Mouse (Mus musculus): ENCODE data around the gene Zdhhc19. TPM values are rescaled to one million over a fixed set of nuclear protein-coding genes. Genes with fewer than 3 reads are reported as not detected.

The Zdhhc19 gene
- polyA plus RNA-seq, 1 experiment from 2014 or later, result not detected

- no peaks in the 10 kb centered on the region for H3K9me3 ChIP-seq (ENCODE audit: control insufficient read depth, low read depth, low read length)
- H3K4me3 ChIP-seq (ENCODE audit: low read depth, low read length), result no peak overlapping the region
- no peak overlapping the region for H3K27ac ChIP-seq (ENCODE audit: low read length)
- no peak for ATAC-seq (ENCODE audit: insufficient number of reproducible peaks, insufficient read depth, low FRiP score, low read depth)
- H3K36me3 ChIP-seq (ENCODE audit: control insufficient read depth, insufficient read depth, low read length), result no peaks in the 10 kb centered on the region
- H3K27me3 ChIP-seq (ENCODE audit: control insufficient read depth, insufficient read depth, low read length), result no peaks in the 10 kb centered on the region
- H3K4me1 ChIP-seq (ENCODE audit: control insufficient read depth, insufficient read depth, low read length), result no peaks in the 10 kb centered on the region
- no peak overlapping the region for H3K4me2 ChIP-seq (replicated peaks; ENCODE audit: low read depth, low read length)
- WGBS, result 36% methylated on average over 3 of the region's 3 CpGs
- no peak overlapping the region for H3K9ac ChIP-seq (replicated peaks; ENCODE audit: low read depth, low read length)
Observed at GRCm38 (mm10) chr16:32538761-32539255, 42.7 kb downstream of the Zdhhc19 start.

GRCm38 (mm10) chr16:32541338-32542179 is 45.5 kb downstream of the Zdhhc19 start:
- Histone ChIP-seq H3K4me2 (replicated peaks; ENCODE audit: low read depth, low read length) (no peak overlapping the region), H3K9me3 (ENCODE audit: control insufficient read depth, low read depth, low read length) (no peaks in the 10 kb centered on the region), H3K27me3 (ENCODE audit: control insufficient read depth, insufficient read depth, low read length) (no peaks in the 10 kb centered on the region), H3K27ac (ENCODE audit: low read length) (no peak overlapping the region), H3K4me3 (ENCODE audit: low read depth, low read length) (no peak overlapping the region), H3K36me3 (ENCODE audit: control insufficient read depth, insufficient read depth, low read length) (no peaks in the 10 kb centered on the region), H3K9ac (replicated peaks; ENCODE audit: low read depth, low read length) (no peak overlapping the region), H3K4me1 (ENCODE audit: control insufficient read depth, insufficient read depth, low read length) (no peaks in the 10 kb centered on the region)
- 85% methylated on average over 6 of the region's 6 CpGs for WGBS
- no peak for ATAC-seq (ENCODE audit: insufficient number of reproducible peaks, insufficient read depth, low FRiP score, low read depth)

- Histone ChIP-seq H3K4me2 (replicated peaks; ENCODE audit: low read depth, low read length) (no peak overlapping the region), H3K36me3 (ENCODE audit: control insufficient read depth, insufficient read depth, low read length) (no peaks in the 10 kb centered on the region), H3K27me3 (ENCODE audit: control insufficient read depth, insufficient read depth, low read length) (no peaks in the 10 kb centered on the region), H3K9me3 (ENCODE audit: control insufficient read depth, low read depth, low read length) (no peaks in the 10 kb centered on the region), H3K27ac (ENCODE audit: low read length) (no peak overlapping the region), H3K9ac (replicated peaks; ENCODE audit: low read depth, low read length) (no peak overlapping the region), H3K4me1 (ENCODE audit: control insufficient read depth, insufficient read depth, low read length) (no peaks in the 10 kb centered on the region), H3K4me3 (ENCODE audit: low read depth, low read length) (no peak overlapping the region)
- 66% methylated on average over 3 of the region's 3 CpGs for WGBS
- no peak for ATAC-seq (ENCODE audit: insufficient number of reproducible peaks, insufficient read depth, low FRiP score, low read depth)
Observed at GRCm38 (mm10) chr16:32543422-32543821, 47.4 kb downstream of the Zdhhc19 start.

- no peaks in the 10 kb centered on the region for H3K27me3 ChIP-seq (ENCODE audit: control insufficient read depth, insufficient read depth, low read length)
- H3K9ac ChIP-seq (replicated peaks; ENCODE audit: low read depth, low read length), result no peak overlapping the region
- 58% methylated on average over 10 of the region's 10 CpGs for WGBS
- H3K36me3 ChIP-seq (ENCODE audit: control insufficient read depth, insufficient read depth, low read length), result no peaks in the 10 kb centered on the region
- no peak overlapping the region for H3K27ac ChIP-seq (ENCODE audit: low read length)
- ATAC-seq (ENCODE audit: insufficient number of reproducible peaks, insufficient read depth, low FRiP score, low read depth), result no peak
- H3K9me3 ChIP-seq (ENCODE audit: control insufficient read depth, low read depth, low read length), result no peaks in the 10 kb centered on the region
- no peaks in the 10 kb centered on the region for H3K4me1 ChIP-seq (ENCODE audit: control insufficient read depth, insufficient read depth, low read length)
- no peak overlapping the region for H3K4me2 ChIP-seq (replicated peaks; ENCODE audit: low read depth, low read length)
- H3K4me3 ChIP-seq (ENCODE audit: low read depth, low read length), result no peak overlapping the region
Observed at GRCm38 (mm10) chr16:32547156-32548068, 51.3 kb downstream of the Zdhhc19 start.

- no peaks in the 10 kb centered on the region for H3K27me3 ChIP-seq (ENCODE audit: control insufficient read depth, insufficient read depth, low read length)
- no peak for ATAC-seq (ENCODE audit: insufficient number of reproducible peaks, insufficient read depth, low FRiP score, low read depth)
- H3K4me3 ChIP-seq (ENCODE audit: low read depth, low read length), result no peak overlapping the region
- no peak overlapping the region for H3K27ac ChIP-seq (ENCODE audit: low read length)
- H3K36me3 ChIP-seq (ENCODE audit: control insufficient read depth, insufficient read depth, low read length), result no peaks in the 10 kb centered on the region
- no peaks in the 10 kb centered on the region for H3K4me1 ChIP-seq (ENCODE audit: control insufficient read depth, insufficient read depth, low read length)
- 81% methylated on average over 4 of the region's 4 CpGs for WGBS
- no peak overlapping the region for H3K9ac ChIP-seq (replicated peaks; ENCODE audit: low read depth, low read length)
- H3K9me3 ChIP-seq (ENCODE audit: control insufficient read depth, low read depth, low read length), result no peaks in the 10 kb centered on the region
- H3K4me2 ChIP-seq (replicated peaks; ENCODE audit: low read depth, low read length), result no peak overlapping the region
Observed at GRCm38 (mm10) chr16:32550084-32550483, 54.0 kb downstream of the Zdhhc19 start.

- Histone ChIP-seq H3K9ac (replicated peaks; ENCODE audit: low read depth, low read length) (no peak overlapping the region), H3K4me3 (ENCODE audit: low read depth, low read length) (no peak overlapping the region), H3K27me3 (ENCODE audit: control insufficient read depth, insufficient read depth, low read length) (no peaks in the 10 kb centered on the region), H3K9me3 (ENCODE audit: control insufficient read depth, low read depth, low read length) (no peaks in the 10 kb centered on the region), H3K27ac (ENCODE audit: low read length) (no peak overlapping the region), H3K4me1 (ENCODE audit: control insufficient read depth, insufficient read depth, low read length) (no peaks in the 10 kb centered on the region), H3K4me2 (replicated peaks; ENCODE audit: low read depth, low read length) (no peak overlapping the region), H3K36me3 (ENCODE audit: control insufficient read depth, insufficient read depth, low read length) (no peaks in the 10 kb centered on the region)
- ATAC-seq (ENCODE audit: insufficient number of reproducible peaks, insufficient read depth, low FRiP score, low read depth), result no peak
- 80% methylated on average over 5 of the region's 5 CpGs for WGBS
Observed at GRCm38 (mm10) chr16:32550487-32550886, 54.4 kb downstream of the Zdhhc19 start.

- no peak overlapping the region for H3K27ac ChIP-seq (ENCODE audit: low read length)
- H3K36me3 ChIP-seq (ENCODE audit: control insufficient read depth, insufficient read depth, low read length), result no peaks in the 10 kb centered on the region
- 27% methylated on average over 2 of the region's 2 CpGs for WGBS
- ATAC-seq (ENCODE audit: insufficient number of reproducible peaks, insufficient read depth, low FRiP score, low read depth), result 0 out of 2 replicates have a peak, but pooled peaks have one; percentile 28
- H3K4me3 ChIP-seq (ENCODE audit: low read depth, low read length), result no peak overlapping the region
- H3K4me1 ChIP-seq (ENCODE audit: control insufficient read depth, insufficient read depth, low read length), result no peaks in the 10 kb centered on the region
- H3K27me3 ChIP-seq (ENCODE audit: control insufficient read depth, insufficient read depth, low read length), result no peaks in the 10 kb centered on the region
- H3K9me3 ChIP-seq (ENCODE audit: control insufficient read depth, low read depth, low read length), result no peaks in the 10 kb centered on the region
- no peak overlapping the region for H3K9ac ChIP-seq (replicated peaks; ENCODE audit: low read depth, low read length)
- no peak overlapping the region for H3K4me2 ChIP-seq (replicated peaks; ENCODE audit: low read depth, low read length)
Observed at GRCm38 (mm10) chr16:32551346-32551747, 55.3 kb downstream of the Zdhhc19 start.

GRCm38 (mm10) chr16:32555588-32555987 is 59.5 kb downstream of the Zdhhc19 start:
- Histone ChIP-seq H3K4me1 (ENCODE audit: control insufficient read depth, insufficient read depth, low read length) (no peaks in the 10 kb centered on the region), H3K9me3 (ENCODE audit: control insufficient read depth, low read depth, low read length) (no peaks in the 10 kb centered on the region), H3K4me3 (ENCODE audit: low read depth, low read length) (no peak overlapping the region), H3K27me3 (ENCODE audit: control insufficient read depth, insufficient read depth, low read length) (no peaks in the 10 kb centered on the region), H3K36me3 (ENCODE audit: control insufficient read depth, insufficient read depth, low read length) (no peaks in the 10 kb centered on the region), H3K4me2 (replicated peaks; ENCODE audit: low read depth, low read length) (no peak overlapping the region), H3K27ac (ENCODE audit: low read length) (no peak overlapping the region), H3K9ac (replicated peaks; ENCODE audit: low read depth, low read length) (no peak overlapping the region)
- ATAC-seq (ENCODE audit: insufficient number of reproducible peaks, insufficient read depth, low FRiP score, low read depth), result no peak
- 78% methylated on average over 3 of the region's 3 CpGs for WGBS

Data from stomach, embryonic 14.5 days (tissue).